Mouse (Mus musculus): ENCODE measurements around the gene Ciz1.
A peak's percentile ranks its signal among the peaks of the same experiment; 100 is the strongest.
"Not testable (repeated sequence)": the region's sequence is repeated elsewhere in the genome, so short reads cannot be mapped to it uniquely, and the experiment has no call there.

Ciz1 gene

DNA sequence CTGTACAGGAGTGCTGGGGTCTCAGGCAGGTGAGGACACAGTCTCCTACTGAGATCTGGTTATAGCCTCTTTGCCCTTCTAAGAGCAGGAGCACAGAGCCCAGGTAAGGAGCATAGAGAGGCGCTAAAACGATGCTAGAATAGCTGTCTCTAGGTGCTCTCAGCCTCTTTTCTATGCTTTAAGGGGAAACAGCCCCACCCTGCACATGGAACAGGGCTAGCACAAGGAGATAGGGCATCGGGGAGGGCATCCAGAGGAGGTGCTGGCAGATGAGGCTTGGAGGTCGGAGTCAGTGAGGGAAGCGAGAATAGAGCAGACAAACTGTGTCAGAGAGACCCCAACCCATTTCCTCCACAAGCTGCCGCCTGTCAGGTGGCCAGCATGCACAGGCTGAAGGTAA, 5.1 kb upstream of the Ciz1 start:
- DNase-seq (ENCODE audit: low read depth, low spot score) = no peak

DNA sequence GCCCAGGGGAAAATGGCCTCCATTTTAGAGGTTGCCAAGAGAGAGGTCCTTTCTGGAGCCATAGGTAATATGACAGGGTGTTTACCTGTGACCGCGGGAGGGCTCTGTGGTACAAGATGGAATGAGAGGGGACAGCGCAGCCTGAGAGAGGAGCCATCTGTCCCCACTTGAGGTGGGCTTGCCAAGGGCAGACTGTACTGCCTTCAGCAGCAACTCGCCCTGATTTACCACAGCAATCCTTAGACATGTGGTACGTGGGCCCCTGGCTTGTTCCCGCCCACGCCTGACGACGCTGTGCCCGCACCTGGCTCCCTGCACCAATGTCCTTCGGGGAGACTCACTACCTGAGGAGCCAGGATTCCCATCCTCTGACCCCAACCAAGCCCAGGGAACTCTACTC, 3.8 kb upstream of the Ciz1 start:
- DNase-seq (ENCODE audit: low read depth, low spot score) = no peak

DNA sequence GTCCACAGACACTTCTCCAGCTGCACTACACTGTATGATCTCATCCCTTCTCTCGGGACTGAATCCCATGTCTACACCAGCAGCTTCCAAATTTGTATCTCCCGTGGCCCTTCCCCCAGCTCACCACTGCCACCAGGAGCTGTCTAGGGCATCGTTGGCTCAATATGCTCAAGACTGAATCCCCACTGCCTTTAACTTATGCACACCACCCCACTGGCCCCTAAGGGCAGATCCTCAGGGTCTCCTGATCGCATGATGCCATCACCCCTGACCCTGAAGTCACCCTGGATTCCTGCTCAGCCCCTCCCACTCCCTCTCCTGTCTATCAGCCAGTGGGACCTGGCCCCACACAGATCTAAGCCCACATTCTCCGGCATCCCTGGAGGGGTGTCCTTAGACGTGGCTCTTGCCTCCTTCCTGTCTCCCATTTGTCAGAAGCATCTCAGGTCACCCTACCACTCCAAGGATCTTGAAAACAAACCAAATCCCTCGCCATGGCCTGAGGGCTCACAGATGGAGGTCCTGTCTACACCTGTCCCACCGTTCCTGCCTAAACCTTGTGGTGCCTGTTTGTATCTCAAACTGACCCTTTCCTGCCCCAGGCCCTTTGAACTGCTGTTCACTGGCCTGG, 2.4 kb upstream of the Ciz1 start:
- no peak for DNase-seq (ENCODE audit: low read depth, low spot score)

DNA sequence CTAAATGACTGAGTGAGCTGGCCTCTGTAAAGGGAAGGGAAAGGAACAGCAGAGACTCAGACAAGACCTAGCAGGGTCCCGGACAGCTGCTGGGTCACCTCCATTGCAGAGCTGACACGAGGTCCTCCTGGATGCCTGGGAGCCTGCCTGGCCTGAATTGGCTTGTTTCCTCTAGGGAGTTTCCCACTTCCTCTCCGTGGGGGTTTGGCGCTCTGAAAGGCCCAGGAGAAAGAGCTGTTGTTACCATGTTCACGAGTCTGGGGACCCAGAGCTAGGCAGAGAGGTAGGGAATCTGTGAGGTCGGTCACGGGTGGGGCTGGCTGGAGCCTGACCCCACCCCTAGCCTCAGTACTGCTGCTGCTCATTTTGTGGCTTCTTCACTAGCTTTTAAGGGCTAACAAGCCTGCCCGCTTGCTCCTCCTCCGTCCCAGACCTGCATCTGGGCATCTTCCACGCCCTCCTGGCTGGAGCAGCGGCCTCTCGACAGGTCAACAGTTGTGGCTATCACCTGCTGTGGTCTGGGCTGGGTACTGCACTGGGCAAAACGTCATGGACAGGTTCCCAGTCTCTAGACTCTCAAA, 1.6 kb upstream of the Ciz1 start:
- peak; percentile 28 for DNase-seq (ENCODE audit: low read depth, low spot score)

DNA sequence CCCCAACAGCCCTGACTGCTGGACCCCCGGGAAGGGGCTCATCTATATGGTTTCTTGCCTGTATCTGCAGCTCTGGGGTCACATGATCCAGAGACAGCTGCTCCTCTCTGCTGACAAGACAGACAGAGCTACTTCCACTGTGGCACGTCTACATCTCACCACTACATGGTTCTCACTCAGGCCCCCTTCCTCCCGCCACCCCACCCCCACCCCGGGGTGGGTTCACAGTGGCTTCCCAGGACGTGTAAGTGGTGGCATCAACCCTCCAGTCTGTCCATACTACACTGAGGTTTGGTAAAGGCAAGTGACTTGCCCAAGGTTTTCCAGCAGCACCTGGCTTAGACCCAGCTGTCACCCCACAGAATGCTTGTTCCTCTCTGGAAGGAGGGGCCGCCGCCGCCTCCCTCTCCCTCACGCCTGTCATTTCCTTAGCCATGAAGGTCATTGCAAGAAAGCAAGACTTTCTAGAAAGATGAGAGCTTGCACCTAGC, 611 bp upstream of the Ciz1 start:
- DNase-seq (ENCODE audit: low read depth, low spot score) = no peak

DNA sequence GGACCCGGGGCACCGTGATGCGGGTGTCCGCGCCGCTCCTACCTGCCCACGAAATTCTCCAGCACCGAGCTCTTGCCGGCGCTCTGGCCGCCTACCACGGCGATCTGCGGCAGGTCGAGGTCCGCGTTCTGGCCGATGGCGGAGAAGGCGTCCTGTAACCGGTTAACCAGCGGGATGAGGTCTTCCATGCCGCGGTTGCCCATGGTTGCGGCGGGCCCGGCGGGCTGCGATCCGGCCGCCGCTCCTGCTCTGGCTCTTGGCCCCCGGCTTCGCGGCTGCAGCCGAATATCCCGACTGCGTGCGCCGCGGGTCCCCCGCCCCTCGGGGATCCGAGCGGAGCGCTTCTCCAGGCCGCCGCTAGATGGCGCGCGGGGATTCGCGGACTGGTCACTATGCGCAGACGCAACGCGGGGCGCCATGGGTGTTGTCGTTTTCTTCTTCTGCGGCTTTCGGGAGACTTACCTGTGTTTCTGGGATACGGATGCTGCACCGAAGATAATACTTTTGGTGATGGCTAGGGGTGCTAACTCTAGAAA, 948 bp downstream of the Ciz1 start, which contains the start of gene Dnm1:
TSS of gene Dnm1 (minus strand) at position 332 of the 536 bp plus-strand sequence.
- peak; percentile 84 for DNase-seq (ENCODE audit: low read depth, low spot score)

DNA sequence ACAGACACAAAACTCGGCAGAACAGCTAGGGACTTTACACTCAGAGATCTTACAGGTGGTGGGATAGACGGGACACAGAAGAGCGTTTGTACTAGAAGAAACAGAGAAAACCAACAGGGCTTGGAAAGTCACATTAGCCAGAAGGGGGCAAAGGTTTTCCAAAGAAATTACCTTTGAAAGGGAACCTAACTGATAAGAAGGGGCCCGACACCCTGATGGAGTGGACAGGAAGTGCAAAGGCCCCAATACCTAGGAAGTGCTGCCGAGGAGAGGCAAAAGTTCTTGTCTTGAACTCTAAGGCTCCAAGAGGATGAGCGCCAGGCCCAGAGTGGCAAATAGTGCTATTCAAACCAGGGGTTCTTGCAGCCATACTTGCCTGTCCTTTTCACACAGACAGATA, 1.7 kb downstream of the Ciz1 start:
- no peak for DNase-seq (ENCODE audit: low read depth, low spot score)

DNA sequence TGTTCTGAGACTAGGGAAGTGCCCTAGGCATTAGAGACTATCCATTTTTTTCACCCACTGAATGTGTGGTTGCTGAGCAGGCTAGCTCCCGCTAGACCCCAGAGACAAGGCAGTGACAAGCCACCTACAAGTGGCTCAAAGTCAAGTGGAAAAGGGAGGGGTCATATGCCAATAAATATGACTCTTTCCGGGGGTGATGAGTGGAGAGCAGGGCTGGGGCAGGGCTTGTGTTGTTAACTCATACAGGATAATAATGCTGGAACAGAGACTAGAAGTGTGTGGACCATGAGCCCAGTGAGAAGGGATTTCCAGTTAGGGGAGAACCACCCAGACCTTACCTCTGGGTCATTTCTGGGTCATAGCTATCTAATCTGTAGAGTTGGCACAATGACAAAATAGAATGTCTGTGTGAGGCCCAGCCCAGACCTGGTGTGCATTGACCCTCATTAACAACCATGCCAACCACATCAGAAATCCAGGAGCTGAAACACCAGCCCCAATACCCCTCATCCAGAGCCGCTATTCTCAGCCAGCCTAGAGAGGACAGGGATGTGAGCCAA, 2.3 kb downstream of the Ciz1 start:
- no peak for DNase-seq (ENCODE audit: low read depth, low spot score)

DNA sequence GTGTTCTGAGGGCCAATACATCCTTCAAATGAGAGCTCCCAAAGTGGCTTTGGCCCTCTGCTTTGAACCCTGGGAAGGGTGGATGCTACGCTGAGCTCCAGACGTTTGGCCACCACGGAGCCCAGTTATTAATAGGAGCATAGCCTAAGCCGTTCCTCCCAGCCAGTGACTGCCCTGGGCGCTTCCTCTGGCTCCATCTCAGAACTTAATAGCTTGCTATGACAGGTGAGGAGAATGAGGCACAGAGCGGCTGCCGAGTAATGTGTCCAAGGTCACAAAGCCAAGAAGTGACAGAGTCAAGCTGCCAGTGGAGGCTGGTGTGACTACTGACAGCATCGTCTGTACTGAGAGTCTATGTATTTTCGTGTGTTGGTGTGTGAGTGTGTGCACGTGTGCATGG, 4.1 kb downstream of the Ciz1 start:
- DNase-seq (ENCODE audit: low read depth, low spot score) = no peak

DNA sequence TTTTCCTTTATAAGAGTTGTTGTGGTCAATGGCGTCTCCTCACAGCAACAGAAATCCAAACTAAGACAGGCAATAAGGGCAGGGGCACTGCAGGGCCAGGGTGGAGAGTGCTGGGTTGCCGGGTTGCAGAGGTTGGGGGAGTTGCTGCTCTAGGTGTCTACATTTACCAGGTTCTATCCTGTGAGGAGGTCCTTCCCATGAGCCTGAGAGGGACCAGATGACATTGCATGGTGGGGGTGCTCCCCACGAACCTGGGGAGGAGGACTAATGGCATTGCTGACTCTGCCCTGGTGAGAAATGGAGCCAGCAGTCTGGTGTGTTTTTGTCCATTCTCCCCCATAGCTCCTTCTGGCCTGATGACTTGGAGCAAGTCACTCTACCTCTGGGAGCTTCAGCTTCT, 5.6 kb downstream of the Ciz1 start:
- DNase-seq (ENCODE audit: low read depth, low spot score) = no peak

DNA sequence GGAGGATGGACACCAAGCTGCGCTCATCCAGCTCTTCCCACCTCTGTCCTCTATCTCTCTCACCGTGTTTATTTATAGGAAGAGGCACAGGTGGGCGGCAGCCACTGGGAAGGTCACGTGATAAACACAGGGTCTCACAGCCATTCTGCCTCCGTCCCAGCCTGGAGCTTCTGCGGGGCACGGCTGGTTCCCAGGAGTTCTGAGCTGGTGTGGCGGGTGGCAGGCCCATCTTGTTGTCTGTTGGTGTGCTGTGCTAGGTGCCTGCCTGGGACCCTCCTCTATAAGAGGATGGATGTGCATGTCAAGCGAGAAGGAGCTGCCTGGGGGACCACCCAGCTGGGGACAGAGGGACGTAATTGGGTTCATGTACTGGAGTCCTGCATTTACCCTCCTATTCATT, 6.3 kb downstream of the Ciz1 start:
- no peak for DNase-seq (ENCODE audit: low read depth, low spot score)

DNA sequence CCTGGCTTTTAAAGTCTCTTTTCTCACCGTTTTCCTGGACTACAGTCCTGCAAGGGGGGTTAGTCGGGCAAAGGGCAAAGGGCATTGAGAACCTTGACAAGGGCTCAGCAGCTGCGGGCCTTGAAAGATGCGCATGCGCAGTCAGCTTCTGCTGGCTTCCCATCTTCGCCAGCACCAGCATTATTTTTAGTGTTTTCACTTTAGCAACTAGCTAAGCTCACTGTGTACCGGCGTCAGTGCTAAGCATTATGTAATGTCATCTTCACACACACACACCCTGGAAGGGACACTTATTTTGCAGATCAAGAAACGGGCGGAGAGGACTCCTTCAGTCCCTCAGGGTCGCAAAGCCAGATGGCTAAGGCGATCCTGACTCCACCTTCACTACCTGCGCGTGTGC, 8.6 kb downstream of the Ciz1 start:
- DNase-seq (ENCODE audit: low read depth, low spot score) = peak; percentile 67

DNA sequence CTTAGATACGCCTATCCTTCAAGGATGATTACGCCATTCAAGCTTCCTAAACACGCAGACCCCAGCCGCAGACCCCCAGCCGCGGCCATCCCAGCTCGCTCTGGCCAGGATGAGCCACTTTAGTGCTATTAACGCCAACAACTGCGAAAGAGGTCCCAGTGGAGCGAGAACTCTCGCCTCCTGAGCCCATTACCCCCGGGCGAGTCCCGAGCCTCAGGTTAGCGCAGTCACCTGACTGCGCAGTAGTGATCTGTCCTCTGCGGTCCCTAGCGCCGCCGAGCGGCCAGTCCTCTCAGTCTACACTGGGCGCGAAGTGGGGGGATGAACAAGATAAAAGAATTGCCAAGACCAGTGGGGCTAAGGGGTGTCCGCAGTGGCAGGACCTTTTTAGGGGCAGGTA, 9.3 kb downstream of the Ciz1 start:
- DNase-seq (ENCODE audit: low read depth, low spot score) = peak; percentile 53

DNA sequence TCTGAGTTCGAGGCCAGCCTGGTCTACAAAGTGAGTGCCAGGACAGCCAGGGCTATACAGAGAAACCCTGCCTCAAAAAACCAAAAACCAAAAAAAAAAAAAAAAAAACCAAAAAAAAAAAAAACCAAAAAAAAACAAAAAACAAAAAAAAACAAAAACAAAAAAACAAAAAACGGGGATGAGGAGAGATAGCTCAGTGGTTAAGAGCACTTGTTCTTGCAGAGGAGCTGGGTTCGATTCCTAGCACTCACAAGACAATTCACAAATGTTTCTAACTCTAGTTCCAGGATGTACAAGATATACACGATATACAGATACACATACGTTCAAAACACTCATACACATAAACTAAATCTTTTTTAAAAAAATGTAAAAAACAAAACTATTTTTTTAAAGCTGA, 10.1 kb downstream of the Ciz1 start:
- not testable (repeated sequence) for DNase-seq (ENCODE audit: low read depth, low spot score)

DNA sequence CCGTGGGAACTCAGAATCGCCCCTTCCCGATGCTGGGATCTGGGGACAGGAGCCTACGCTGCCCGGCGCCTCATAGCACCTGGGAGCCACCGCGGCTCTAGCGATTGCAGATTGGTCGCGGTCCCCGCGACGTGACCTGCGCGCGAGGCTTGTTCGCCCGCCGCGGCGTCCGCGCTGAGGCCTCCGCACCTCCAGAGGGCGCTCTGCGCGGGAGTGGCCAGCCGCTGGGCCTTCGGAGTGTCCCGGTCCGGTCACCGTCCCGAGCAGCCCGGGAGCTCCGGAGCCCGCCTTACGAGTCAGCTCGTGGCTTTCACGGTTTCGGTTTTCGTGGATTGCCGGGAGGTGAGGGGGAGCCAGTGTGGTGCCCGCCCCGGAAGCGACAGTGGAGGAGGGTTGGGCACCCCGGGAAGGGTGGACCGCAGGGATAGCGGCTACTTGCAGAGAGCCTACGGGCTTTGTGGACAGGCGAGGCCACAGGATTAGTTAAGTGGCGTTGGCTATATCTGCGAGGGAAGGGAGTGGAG, 10.8 kb downstream of the Ciz1 start:
- peak; percentile 69 for DNase-seq (ENCODE audit: low read depth, low spot score)

DNA sequence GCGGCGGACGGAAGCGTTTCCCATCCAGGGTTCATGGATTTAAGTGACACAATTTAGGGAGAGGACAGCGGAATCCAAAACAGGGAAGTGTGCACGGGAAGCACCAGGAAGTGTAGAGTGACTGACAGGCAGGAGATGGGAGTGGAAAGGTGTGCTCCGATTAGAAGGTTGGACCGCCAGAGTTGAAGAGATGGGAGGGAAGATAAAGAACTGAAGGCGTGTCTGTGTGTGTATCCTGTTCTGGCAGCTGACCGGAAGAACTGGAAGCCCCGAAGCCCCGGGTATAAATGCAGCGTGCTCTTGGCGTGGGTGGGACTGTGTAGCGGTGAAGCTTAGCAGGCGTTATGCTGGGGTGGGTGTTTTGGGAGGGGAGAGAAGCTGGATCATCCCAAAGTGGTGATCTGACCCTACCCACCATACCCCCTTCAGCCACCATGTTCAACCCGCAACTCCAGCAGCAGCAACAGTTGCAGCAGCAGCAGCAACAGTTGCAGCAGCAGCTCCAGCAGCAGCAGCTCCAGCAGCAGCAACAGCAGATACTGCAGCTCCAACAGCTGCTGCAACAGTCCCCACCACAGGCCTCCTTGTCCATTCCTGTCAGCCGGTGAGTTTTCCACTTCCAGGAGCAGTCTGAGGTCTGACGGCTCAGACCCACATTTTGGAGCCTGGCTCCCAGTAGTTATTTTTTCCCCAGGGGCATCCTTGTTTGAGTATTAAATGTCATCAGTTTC, 11.4 kb downstream of the Ciz1 start:
- peak; percentile 80 for DNase-seq (ENCODE audit: low read depth, low spot score)

DNA sequence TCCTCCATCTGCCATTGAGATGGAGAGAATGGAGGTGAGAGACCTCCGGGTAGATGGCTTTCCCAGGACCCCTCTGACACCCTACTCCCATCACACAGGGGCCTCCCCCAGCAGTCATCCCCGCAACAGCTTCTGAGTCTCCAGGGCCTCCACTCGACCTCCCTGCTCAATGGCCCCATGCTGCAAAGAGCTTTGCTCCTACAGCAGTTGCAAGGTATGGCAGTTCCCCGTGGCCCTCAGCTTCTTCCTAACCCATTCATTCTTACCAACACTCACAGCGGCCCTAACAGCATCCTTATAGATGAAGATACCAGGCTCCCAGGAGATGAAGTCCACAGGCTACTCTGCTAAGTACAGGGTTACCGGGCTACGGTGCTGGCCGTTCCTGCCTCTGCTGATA, 12.0 kb downstream of the Ciz1 start:
- no peak for DNase-seq (ENCODE audit: low read depth, low spot score)

DNA sequence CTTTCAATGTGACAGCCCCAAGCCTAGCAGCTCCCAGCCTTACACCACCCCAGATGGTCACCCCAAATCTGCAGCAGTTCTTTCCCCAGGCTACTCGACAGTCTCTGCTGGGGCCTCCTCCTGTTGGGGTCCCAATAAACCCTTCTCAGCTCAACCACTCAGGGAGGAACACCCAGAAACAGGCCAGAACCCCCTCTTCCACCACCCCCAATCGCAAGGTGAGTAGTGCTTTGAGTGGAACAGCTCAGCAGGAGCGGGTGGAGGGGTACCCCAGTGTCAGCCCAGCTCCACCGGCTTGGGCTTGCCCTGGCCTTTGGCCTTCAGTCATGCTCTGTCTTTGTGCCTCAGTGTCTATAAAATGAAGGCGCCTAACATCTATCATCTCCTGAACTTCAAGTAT, 15.2 kb downstream of the Ciz1 start:
- no peak for DNase-seq (ENCODE audit: low read depth, low spot score)

DNA sequence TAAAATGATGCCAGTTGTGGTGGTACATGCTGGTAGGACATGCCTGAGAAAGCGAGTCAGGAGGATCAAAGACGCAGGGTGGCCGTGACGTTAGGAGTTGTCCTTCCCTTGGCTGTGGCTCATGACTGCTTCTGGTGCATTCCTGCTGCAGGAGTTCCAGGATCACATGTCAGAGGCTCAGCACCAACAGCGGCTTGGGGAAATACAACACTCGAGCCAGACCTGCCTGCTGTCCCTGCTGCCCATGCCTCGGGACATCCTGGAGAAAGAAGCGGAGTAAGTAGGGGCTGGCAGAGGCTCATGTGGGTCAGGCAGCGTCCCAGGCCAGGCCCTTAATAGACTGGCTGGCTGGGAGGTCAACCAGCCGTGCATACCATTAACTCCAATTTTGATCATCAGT, 22.1 kb downstream of the Ciz1 start:
- DNase-seq (ENCODE audit: low read depth, low spot score) = no peak

DNA sequence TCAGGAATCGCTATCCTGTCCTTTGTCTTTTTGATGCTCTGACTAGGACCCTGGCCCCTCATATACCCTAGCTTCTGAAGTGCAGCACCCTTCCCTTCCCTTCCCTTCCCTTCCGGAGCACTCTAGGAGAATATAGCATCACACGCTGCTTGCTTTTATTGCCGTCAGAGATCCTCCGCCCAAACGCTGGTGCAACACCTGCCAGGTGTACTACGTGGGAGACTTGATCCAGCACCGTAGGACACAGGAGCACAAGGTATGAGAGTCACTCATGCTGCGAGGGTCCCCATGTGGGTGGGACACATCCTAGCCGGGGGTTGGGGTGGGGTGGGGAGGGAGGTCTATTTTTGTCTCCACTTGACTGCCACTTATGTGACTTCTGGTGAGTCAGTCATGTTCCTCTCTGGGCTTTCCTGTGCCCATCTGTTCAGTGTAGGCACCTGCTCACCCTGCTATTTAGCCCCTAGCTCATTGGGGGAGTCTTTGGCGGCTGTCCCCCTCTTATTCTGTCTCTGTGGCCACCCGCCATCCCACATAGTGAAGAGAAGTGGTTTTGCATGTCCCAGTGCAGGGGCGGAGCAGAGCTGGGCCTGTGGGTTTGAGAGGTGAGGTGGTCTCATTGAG, 23.3 kb downstream of the Ciz1 start:
- DNase-seq (ENCODE audit: low read depth, low spot score) = no peak

DNA sequence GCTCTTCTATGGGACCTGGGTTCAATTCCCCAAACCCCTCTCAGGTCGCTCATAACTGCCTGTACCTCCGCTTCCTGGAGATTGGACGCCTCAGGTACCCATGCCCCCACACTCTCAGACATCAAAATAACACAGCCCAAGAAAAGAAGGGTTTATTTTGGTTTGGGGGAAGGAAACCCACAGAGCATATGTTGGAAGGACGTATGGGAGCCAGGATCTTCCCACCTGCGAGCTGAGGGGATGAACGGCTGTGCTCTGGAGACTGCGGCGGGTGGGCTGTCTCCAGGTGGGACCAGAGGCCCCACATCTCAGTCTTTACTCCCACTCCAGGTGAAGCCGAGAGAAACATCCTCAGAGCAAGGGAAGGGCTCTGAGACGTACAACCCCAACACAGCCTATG, 24.8 kb downstream of the Ciz1 start:
- no peak for DNase-seq (ENCODE audit: low read depth, low spot score)

DNA sequence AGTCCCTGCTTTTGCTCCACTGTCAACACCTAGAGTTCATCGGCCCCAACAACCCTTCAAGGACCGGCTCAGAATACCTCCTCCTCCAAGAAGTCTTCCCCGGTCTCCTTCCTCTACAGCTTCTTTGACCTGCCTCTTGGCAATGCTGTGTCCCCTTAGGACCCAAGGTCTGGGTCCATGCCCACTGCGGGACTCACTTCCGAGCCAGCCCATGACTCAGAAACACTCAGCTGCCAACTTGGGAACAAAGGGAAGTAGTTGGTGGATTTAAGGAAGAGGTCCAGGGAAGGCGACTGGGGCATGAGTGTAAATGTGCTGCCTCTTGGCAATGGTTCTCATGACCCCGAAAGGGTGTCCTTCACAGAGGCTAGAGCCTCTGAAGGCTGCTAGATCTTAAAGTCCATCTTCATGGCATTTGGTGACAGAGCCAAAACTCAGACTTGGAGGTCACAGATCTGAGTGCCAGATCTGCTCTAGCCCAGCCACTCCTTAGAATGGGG, 27.9 kb downstream of the Ciz1 start:
- no peak for DNase-seq (ENCODE audit: low read depth, low spot score)

Measured in R1 (cell line).